Mouse (Mus musculus) cerebellum, postnatal 4 days (tissue): ENCODE data around the gene Fam193a.

ENCODE experiments used
- DNase-seq, 2 experiments: peaks; one replicate each; pipeline ENCODE4 v3.0.0; 2022; ENCODE audit warnings: low spot score in 2 of 2, mixed read lengths in 1 of 2

The Fam193a gene

DNA sequence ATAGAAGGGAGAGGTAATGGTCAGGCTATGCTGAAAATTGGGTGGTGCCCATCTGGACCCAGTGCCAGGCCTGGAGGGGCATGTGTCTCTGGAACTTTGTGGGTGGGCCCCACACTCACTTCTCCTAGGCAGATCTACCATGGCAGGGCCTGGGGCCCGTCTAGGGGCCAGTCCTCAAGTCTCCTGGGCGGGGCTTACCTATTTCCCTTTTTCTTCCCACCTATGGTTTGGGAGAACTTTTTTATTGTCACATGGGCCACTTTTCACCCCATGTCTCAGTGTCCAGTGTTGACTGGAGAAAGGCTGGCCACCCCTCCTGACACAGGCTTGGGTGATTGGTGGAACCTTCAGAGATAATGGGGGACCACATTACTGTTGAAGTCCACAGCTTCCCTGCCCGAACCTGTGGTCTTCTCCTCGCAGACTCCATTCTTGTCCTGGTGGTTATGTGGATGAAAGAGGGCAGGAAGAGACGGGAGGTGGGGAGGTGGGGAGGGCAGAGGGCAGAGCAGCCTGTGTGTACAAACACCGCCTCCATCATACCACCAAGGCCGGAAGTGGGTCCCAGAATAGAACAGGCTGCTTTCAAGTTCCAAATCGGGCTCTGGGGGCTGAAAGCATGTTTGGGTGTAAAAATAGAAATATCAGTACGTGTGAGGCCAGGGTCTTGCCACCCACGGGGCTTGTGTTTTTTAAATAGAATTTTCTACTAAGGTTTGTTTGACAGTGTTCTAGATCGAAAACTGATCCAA, 150.9 kb downstream of the Fam193a start:
- no peak for DNase-seq

DNA sequence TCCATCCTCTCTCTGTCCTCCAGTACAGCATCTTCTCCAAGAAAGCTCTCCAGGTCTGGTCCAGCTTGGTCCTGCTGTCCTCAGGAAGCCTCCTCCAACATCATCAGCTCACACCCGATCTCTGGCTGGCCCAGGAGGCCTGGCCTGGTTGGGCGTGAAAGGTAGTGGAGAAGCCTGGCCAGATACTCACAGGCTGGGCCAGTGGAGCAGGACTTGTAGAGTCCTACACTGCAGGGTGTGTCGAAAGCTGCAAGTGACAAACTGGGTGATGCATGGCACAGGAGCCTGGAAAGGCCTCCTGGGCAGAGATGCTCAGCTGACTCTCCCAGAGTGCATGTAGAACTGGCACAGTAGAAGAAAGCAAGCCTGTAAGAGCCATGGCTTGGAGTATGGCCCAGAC, 151.6 kb downstream of the Fam193a start:
- DNase-seq, result no peak

GRCm38 (mm10) chr5:34523958-34524485, 154.3 kb downstream of the Fam193a start:
- no peak for DNase-seq

DNA sequence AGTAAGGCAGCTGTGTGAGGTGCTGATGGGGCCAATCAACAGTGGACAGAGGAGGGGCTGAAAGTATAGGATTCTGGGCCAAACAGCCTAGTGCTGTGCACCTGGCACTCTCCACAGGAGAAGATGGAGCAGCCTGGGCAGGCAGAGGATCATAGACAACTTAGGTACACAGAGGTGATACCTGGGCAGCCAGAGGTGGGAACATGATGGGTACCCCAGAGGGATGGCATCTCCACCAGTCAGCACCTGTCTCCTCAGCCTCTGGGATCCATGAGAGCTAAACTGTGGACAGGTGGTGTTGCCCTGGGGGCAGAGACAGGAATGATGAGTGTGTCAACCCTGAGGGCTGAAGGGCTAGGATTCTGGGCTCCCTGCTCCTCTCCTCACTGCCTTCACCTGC, 154.8 kb downstream of the Fam193a start:
- DNase-seq, result no peak

DNA sequence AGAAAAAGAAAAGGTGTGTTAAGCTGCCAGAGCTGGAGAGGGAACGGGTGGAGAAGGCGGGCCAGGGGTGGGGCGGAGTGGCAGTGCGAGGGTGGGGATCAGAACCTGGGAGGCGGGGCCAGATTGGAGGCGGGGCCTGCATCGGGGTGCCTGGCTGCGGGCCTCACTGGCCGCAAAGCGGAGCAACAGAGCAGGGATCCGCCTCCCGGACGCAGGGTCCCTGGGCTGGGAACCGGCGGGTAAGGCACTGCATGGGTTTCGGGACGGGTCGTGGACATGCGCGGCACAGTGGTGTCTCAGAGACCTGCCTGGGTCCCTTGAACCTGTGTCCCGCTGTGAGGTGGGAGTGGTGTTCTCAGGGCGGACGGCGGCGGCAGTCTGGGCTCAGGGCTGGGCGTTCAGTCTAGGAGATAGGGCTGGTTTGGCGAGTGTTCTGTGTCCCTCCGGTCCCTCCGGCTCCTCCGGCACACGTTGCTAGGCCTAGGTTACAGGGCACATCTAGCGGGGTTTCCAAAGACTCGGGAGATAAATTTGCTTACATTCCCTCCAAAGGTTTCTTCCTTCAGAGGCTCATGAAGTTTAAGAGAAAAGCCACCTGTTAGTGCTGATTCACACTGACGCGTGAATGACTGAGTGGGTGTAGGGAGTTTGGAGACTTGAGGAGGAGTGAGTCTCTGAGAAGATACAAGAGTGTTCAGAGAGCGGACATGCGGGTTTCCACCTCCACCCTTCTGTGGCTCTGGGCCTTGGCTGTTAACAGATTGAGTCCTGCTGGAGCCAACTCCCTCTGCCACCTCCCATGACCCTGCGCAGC, 156.1 kb downstream of the Fam193a start, which contains the start of gene Sh3bp2:
Sh3bp2 (plus strand) TSS at position 176 of the 814 bp plus-strand sequence.
- peak; percentile 74 to 80 for DNase-seq

- DNase-seq, result no peak
Observed at GRCm38 (mm10) chr5:34526477-34526775, 156.7 kb downstream of the Fam193a start.

GRCm38 (mm10) chr5:34527352-34527751, 157.6 kb downstream of the Fam193a start:
- DNase-seq, result no peak

GRCm38 (mm10) chr5:34528724-34529123, 159.0 kb downstream of the Fam193a start:
- no peak for DNase-seq

DNA sequence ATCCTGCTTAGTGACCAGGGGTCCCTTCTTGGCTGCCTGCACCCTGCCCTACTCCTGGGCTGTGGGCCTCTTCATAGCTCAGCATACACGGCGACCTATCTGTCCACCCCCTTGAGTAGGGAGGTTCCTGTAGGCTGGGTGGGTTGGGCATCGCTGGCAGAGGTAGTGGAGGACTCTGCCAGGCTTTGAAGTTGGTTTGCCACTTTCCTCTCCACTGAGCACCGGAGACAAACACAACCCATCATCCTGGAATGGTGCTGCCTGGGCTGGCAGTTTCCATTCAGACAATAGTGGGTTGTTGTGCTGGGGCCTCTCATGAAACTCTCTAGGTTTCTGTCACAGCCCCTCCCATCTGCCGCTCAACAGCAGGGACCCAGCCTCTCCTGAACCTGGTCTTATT, 160.4 kb downstream of the Fam193a start:
- no peak for DNase-seq

GRCm38 (mm10) chr5:34530687-34531086, 161.0 kb downstream of the Fam193a start:
- no peak for DNase-seq

DNA sequence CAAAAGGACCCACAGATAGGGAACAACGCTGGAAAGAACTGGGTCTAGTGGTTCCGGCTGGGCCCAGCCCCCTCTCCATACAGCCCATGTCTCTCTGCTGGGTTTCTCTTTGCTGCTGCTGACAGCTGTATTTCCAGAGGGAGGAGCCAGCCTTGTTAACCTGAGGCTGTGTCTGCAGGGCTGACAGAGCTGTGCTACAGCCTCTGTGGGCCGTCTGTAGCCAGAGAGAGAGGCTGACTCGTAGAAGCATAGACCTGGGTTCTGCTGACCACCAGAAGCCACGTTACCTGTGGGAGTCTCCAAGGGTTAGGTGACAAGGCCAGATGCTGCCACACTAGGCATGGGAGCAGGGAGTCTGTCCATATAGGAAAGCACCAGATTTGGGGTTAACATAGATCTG, 163.3 kb downstream of the Fam193a start:
- DNase-seq, result no peak

- no peak for DNase-seq
Observed at GRCm38 (mm10) chr5:34533820-34534219, 164.1 kb downstream of the Fam193a start.

DNA sequence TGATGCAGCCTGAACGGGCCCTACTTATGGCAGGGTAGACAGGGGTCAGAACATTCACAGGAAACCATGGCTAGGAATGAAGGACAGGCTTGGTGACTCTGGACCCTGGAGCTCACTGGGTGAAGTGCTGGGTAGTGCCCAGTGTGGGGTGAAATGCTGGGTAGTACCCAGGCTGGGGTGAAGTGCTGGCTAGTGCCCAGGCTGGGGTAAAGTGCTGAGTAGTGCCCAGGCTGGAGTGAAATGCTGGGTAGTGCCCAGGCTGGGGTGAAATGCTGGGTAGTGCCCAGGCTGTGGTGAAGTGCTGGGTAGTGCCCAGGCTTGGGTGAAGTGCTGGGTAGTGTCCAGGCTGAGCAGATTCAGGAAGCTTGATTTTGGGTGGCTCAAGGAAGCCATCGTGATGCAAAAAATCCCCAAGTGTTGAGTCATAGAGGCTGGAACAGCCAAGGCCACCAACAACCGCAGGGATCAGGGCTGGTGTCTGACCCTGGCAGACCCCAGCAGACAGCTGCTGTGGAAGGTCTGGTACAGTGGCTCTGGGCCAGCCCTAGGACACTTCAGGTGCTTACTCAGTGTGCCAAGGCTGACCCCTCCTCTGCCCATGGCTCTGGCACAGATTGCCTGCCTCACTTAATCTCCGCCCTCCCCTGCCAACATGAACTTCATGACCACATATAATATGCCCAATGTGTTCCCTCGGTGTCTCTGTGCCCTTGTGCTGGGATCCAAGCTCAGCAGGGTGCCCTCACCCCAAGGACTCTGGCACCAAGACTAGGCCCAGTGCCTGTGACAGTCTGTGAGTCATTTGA, 165.2 kb downstream of the Fam193a start:
- no peak for DNase-seq

DNA sequence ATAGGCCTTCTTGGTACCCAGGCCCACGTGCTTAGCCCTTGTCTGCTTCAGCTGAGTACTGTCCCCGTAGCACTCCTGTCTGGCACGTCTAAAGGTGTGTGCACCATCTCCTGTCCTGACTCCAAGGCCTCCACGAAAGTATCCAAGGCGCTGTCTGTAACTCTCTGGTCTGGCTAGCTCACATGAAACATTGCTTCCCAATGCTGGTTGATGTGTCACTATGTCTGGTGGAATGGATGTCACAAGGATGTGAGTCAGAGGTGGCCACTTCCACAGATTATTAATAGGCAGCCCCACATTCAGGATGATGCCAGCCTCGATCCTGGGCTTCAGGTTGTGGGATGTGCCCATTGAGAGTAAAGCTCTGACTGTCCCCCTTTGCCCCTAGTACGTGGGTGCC, 166.1 kb downstream of the Fam193a start:
- DNase-seq, result no peak
